Mouse (Mus musculus): ENCODE measurements around the gene Ankrd27. TPM values are rescaled to one million over a fixed set of nuclear protein-coding genes. Genes with fewer than 3 reads are reported as not detected.
"Not testable (repeated sequence)": the region's sequence is repeated elsewhere in the genome, so short reads cannot be mapped to it uniquely, and the experiment has no call there.

Gene Ankrd27
- polyA plus RNA-seq, 1 experiment from 2014 or later = 35.9 TPM

DNA sequence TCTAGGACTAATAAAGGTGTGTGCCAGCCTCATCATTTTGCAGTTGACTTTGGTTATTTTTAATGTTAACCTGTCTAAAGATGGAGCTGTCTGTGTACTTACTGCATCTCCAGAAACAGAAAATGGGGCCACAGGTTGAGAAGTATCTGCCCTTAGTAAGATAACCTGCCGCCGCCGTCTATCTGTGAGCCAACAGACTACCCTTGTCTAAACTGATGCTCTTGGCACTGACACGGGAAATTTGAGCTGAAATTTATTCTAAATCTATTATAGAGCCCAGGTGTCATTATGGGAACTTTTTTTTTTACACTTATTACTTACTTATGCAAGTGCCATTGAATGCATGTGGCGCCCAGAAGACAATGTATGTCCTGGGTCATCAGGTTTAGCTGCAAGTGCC is 29.1 kb upstream of the Ankrd27 start:
- Histone ChIP-seq H3K9me3 (ENCODE audit: control insufficient read depth, low read length) (no peaks in the 10 kb centered on the region), H3K36me3 (ENCODE audit: control insufficient read depth, insufficient read depth, low read length) (no peaks in the 10 kb centered on the region), H3K27me3 (ENCODE audit: control insufficient read depth, insufficient read depth, low read length) (no peaks in the 10 kb centered on the region), H3K27ac (replicated peaks; ENCODE audit: low read depth, low read length) (no peak overlapping the region), H3K4me2 (ENCODE audit: low read depth, severe bottlenecking) (no peak overlapping the region), H3K9ac (ENCODE audit: low read length) (no peak overlapping the region), H3K4me1 (ENCODE audit: control insufficient read depth, insufficient read depth, low read length) (0 out of 2 replicates have a peak, but pooled peaks cover 3% of the 10 kb centered on the region), H3K4me3 (ENCODE audit: low read depth, low read length) (no peak overlapping the region)
- ATAC-seq (ENCODE audit: insufficient number of reproducible peaks, low FRiP score, low TSS enrichment, low read depth) (no peak), DNase-seq (ENCODE audit: low spot score) (no peak)
- WGBS = 88% methylated on average over 5 of the region's 5 CpGs

GRCm38 (mm10) chr7:35557577-35557976 is 28.5 kb upstream of the Ankrd27 start:
- 86% methylated on average over 3 of the region's 3 CpGs for WGBS
- Histone ChIP-seq H3K9me3 (ENCODE audit: control insufficient read depth, low read length) (no peaks in the 10 kb centered on the region), H3K36me3 (ENCODE audit: control insufficient read depth, insufficient read depth, low read length) (no peaks in the 10 kb centered on the region), H3K27ac (replicated peaks; ENCODE audit: low read depth, low read length) (no peak overlapping the region), H3K4me3 (ENCODE audit: low read depth, low read length) (no peak overlapping the region), H3K4me1 (ENCODE audit: control insufficient read depth, insufficient read depth, low read length) (0 out of 2 replicates have a peak, but pooled peaks cover 3% of the 10 kb centered on the region), H3K4me2 (ENCODE audit: low read depth, severe bottlenecking) (no peak overlapping the region), H3K27me3 (ENCODE audit: control insufficient read depth, insufficient read depth, low read length) (no peaks in the 10 kb centered on the region), H3K9ac (ENCODE audit: low read length) (no peak overlapping the region)
- DNase-seq (ENCODE audit: low spot score) = no peak
- no peak for ATAC-seq (ENCODE audit: insufficient number of reproducible peaks, low FRiP score, low TSS enrichment, low read depth)

DNA sequence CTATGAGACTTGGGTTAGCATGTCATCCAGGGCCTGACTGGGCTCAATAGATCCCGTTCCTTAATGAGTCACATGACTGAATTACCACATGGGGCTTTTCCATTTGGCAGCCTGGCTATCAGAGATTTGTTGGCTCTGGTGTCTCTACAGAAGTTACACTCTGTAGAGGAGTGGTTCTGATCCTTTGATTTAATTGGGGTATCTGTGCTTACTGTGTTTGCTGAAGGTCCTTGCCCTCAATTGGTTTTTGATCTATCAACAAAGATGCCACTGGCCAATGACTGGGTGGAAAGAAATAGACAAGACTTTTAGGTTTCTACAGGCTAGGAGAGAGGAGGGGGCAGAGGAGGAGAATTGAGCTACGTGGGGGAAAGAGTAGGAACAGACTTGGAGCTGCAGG is 27.4 kb upstream of the Ankrd27 start:
- DNase-seq (ENCODE audit: low spot score) (no peak), ATAC-seq (ENCODE audit: insufficient number of reproducible peaks, low FRiP score, low TSS enrichment, low read depth) (no peak)
- Histone ChIP-seq H3K9ac (ENCODE audit: low read length) (no peak overlapping the region), H3K27me3 (ENCODE audit: control insufficient read depth, insufficient read depth, low read length) (no peaks in the 10 kb centered on the region), H3K4me3 (ENCODE audit: low read depth, low read length) (no peak overlapping the region), H3K36me3 (ENCODE audit: control insufficient read depth, insufficient read depth, low read length) (no peaks in the 10 kb centered on the region), H3K27ac (replicated peaks; ENCODE audit: low read depth, low read length) (no peak overlapping the region), H3K4me1 (ENCODE audit: control insufficient read depth, insufficient read depth, low read length) (0 out of 2 replicates have a peak, but pooled peaks cover 3% of the 10 kb centered on the region), H3K9me3 (ENCODE audit: control insufficient read depth, low read length) (no peaks in the 10 kb centered on the region), H3K4me2 (ENCODE audit: low read depth, severe bottlenecking) (no peak overlapping the region)
- 52% methylated on average over 2 of the region's 2 CpGs for WGBS

DNA sequence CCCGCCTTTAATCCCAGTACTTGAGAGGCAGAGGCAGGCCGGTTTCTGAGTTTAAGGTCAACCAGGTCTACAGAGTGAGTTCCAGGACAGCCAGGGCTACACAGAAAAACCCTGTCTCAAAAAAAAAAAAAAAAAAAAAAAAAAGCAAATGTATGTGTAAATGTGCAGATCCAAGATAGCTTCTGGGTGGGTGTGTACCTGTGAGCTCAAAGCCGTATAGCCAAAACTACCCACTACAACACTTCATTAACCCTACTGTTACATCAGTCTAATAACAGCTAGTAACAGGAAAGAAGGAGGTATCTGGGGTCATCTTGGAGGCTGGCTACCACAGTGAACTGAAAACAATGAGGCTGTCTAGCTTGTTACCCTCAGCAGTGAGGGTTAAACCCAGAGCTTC is 26.2 kb upstream of the Ankrd27 start:
- no peak for DNase-seq (ENCODE audit: low spot score)
- no peak overlapping the region for H3K9ac ChIP-seq (ENCODE audit: low read length)
- 93% methylated on average over 3 of the region's 3 CpGs for WGBS
- H3K27me3 ChIP-seq (ENCODE audit: control insufficient read depth, insufficient read depth, low read length) = no peaks in the 10 kb centered on the region
- H3K4me3 ChIP-seq (ENCODE audit: low read depth, low read length) = no peak overlapping the region
- no peak overlapping the region for H3K27ac ChIP-seq (replicated peaks; ENCODE audit: low read depth, low read length)
- H3K9me3 ChIP-seq (ENCODE audit: control insufficient read depth, low read length) = no peaks in the 10 kb centered on the region
- H3K36me3 ChIP-seq (ENCODE audit: control insufficient read depth, insufficient read depth, low read length) = no peaks in the 10 kb centered on the region
- no peak for ATAC-seq (ENCODE audit: insufficient number of reproducible peaks, low FRiP score, low TSS enrichment, low read depth)
- 0 out of 2 replicates have a peak, but pooled peaks cover 3% of the 10 kb centered on the region for H3K4me1 ChIP-seq (ENCODE audit: control insufficient read depth, insufficient read depth, low read length)
- no peak overlapping the region for H3K4me2 ChIP-seq (ENCODE audit: low read depth, severe bottlenecking)

GRCm38 (mm10) chr7:35563071-35563470 is 23.0 kb upstream of the Ankrd27 start:
- H3K36me3 ChIP-seq (ENCODE audit: control insufficient read depth, insufficient read depth, low read length) = no peaks in the 10 kb centered on the region
- 71% methylated on average over 11 of the region's 11 CpGs for WGBS
- H3K4me3 ChIP-seq (ENCODE audit: low read depth, low read length) = no peak overlapping the region
- H3K9me3 ChIP-seq (ENCODE audit: control insufficient read depth, low read length) = no peaks in the 10 kb centered on the region
- no peak overlapping the region for H3K27ac ChIP-seq (replicated peaks; ENCODE audit: low read depth, low read length)
- H3K27me3 ChIP-seq (ENCODE audit: control insufficient read depth, insufficient read depth, low read length) = no peaks in the 10 kb centered on the region
- no peak overlapping the region for H3K4me2 ChIP-seq (ENCODE audit: low read depth, severe bottlenecking)
- ATAC-seq (ENCODE audit: insufficient number of reproducible peaks, low FRiP score, low TSS enrichment, low read depth) (no peak), DNase-seq (ENCODE audit: low spot score) (no peak)
- H3K9ac ChIP-seq (ENCODE audit: low read length) = no peak overlapping the region
- no peaks in the 10 kb centered on the region for H3K4me1 ChIP-seq (ENCODE audit: control insufficient read depth, insufficient read depth, low read length)

GRCm38 (mm10) chr7:35564067-35564865 is 21.8 kb upstream of the Ankrd27 start:
- Histone ChIP-seq H3K4me2 (ENCODE audit: low read depth, severe bottlenecking) (no peak overlapping the region), H3K9me3 (ENCODE audit: control insufficient read depth, low read length) (no peaks in the 10 kb centered on the region), H3K27me3 (ENCODE audit: control insufficient read depth, insufficient read depth, low read length) (no peaks in the 10 kb centered on the region), H3K4me3 (ENCODE audit: low read depth, low read length) (no peak overlapping the region), H3K27ac (replicated peaks; ENCODE audit: low read depth, low read length) (no peak overlapping the region), H3K9ac (ENCODE audit: low read length) (no peak overlapping the region), H3K36me3 (ENCODE audit: control insufficient read depth, insufficient read depth, low read length) (no peaks in the 10 kb centered on the region), H3K4me1 (ENCODE audit: control insufficient read depth, insufficient read depth, low read length) (no peaks in the 10 kb centered on the region)
- ATAC-seq (ENCODE audit: insufficient number of reproducible peaks, low FRiP score, low TSS enrichment, low read depth) = no peak
- WGBS = 94% methylated on average over 2 of the region's 2 CpGs
- DNase-seq (ENCODE audit: low spot score) = no peak

GRCm38 (mm10) chr7:35564872-35565271 is 21.2 kb upstream of the Ankrd27 start:
- H3K4me3 ChIP-seq (ENCODE audit: low read depth, low read length); ATAC-seq (ENCODE audit: insufficient number of reproducible peaks, low FRiP score, low TSS enrichment, low read depth); H3K4me1 ChIP-seq (ENCODE audit: control insufficient read depth, insufficient read depth, low read length); H3K9ac ChIP-seq (ENCODE audit: low read length); DNase-seq (ENCODE audit: low spot score); H3K9me3 ChIP-seq (ENCODE audit: control insufficient read depth, low read length); H3K27ac ChIP-seq (replicated peaks; ENCODE audit: low read depth, low read length); H3K36me3 ChIP-seq (ENCODE audit: control insufficient read depth, insufficient read depth, low read length); H3K27me3 ChIP-seq (ENCODE audit: control insufficient read depth, insufficient read depth, low read length); H3K4me2 ChIP-seq (ENCODE audit: low read depth, severe bottlenecking): not testable (repeated sequence)
- 82% methylated on average over 10 of the region's 10 CpGs for WGBS

GRCm38 (mm10) chr7:35565965-35566364 is 20.1 kb upstream of the Ankrd27 start:
- H3K36me3 ChIP-seq (ENCODE audit: control insufficient read depth, insufficient read depth, low read length); H3K4me1 ChIP-seq (ENCODE audit: control insufficient read depth, insufficient read depth, low read length); H3K4me3 ChIP-seq (ENCODE audit: low read depth, low read length); H3K4me2 ChIP-seq (ENCODE audit: low read depth, severe bottlenecking); DNase-seq (ENCODE audit: low spot score); H3K27ac ChIP-seq (replicated peaks; ENCODE audit: low read depth, low read length); H3K9ac ChIP-seq (ENCODE audit: low read length); ATAC-seq (ENCODE audit: insufficient number of reproducible peaks, low FRiP score, low TSS enrichment, low read depth); H3K9me3 ChIP-seq (ENCODE audit: control insufficient read depth, low read length); H3K27me3 ChIP-seq (ENCODE audit: control insufficient read depth, insufficient read depth, low read length): not testable (repeated sequence)
- WGBS = 75% methylated on average over 13 of the region's 13 CpGs

GRCm38 (mm10) chr7:35569724-35570123 is 16.3 kb upstream of the Ankrd27 start:
- H3K36me3 ChIP-seq (ENCODE audit: control insufficient read depth, insufficient read depth, low read length); H3K4me3 ChIP-seq (ENCODE audit: low read depth, low read length); H3K4me1 ChIP-seq (ENCODE audit: control insufficient read depth, insufficient read depth, low read length); ATAC-seq (ENCODE audit: insufficient number of reproducible peaks, low FRiP score, low TSS enrichment, low read depth); H3K4me2 ChIP-seq (ENCODE audit: low read depth, severe bottlenecking); H3K27ac ChIP-seq (replicated peaks; ENCODE audit: low read depth, low read length); H3K27me3 ChIP-seq (ENCODE audit: control insufficient read depth, insufficient read depth, low read length); DNase-seq (ENCODE audit: low spot score); H3K9ac ChIP-seq (ENCODE audit: low read length); H3K9me3 ChIP-seq (ENCODE audit: control insufficient read depth, low read length): not testable (repeated sequence)
- WGBS = 87% methylated on average over 4 of the region's 4 CpGs
